Mouse (Mus musculus): ENCODE data around the gene Sgf29.
A peak's percentile ranks its signal among the peaks of the same experiment; 100 is the strongest.
"Not testable (repeated sequence)": the region's sequence is repeated elsewhere in the genome, so short reads cannot be mapped to it uniquely, and the experiment has no call there.

The Sgf29 gene

GRCm38 (mm10) chr7:126688156-126688555, 39.0 kb downstream of the Sgf29 start:
- DNase-seq, result not testable (repeated sequence)

- no peak for DNase-seq
These were observed 39.9 kb downstream of the Sgf29 start for GRCm38 (mm10) chr7:126689021-126689420.

- DNase-seq, result peak; percentile 73
These were observed 41.6 kb downstream of the Sgf29 start for GRCm38 (mm10) chr7:126690737-126691136.

GRCm38 (mm10) chr7:126691676-126692075, 42.6 kb downstream of the Sgf29 start:
- DNase-seq, result no peak

- DNase-seq, result no peak
These were observed 43.3 kb downstream of the Sgf29 start for GRCm38 (mm10) chr7:126692426-126692825.

GRCm38 (mm10) chr7:126693256-126693655, 44.1 kb downstream of the Sgf29 start:
- DNase-seq, result peak; percentile 90

GRCm38 (mm10) chr7:126693781-126694180, 44.7 kb downstream of the Sgf29 start:
- no peak for DNase-seq

GRCm38 (mm10) chr7:126694441-126695051, 45.4 kb downstream of the Sgf29 start:
- DNase-seq, result no peak

- DNase-seq, result peak; percentile 83
These were observed 46.1 kb downstream of the Sgf29 start, which contains the start of gene Bola2 for GRCm38 (mm10) chr7:126695210-126695611. TSS of gene Bola2 (plus strand) at chr7:126695401.

- peak; percentile 97 for DNase-seq
These were observed 46.6 kb downstream of the Sgf29 start, which contains the start of gene Slx1b for GRCm38 (mm10) chr7:126695631-126696207. TSS of gene Slx1b (minus strand) at chr7:126695784.

GRCm38 (mm10) chr7:126696303-126696702, 47.2 kb downstream of the Sgf29 start:
- DNase-seq, result no peak

GRCm38 (mm10) chr7:126696886-126697285, 47.8 kb downstream of the Sgf29 start:
- DNase-seq, result no peak

- DNase-seq, result no peak
These were observed 48.7 kb downstream of the Sgf29 start for GRCm38 (mm10) chr7:126697838-126698237.

- DNase-seq, result no peak
These were observed 51.2 kb downstream of the Sgf29 start for GRCm38 (mm10) chr7:126700063-126701015.

GRCm38 (mm10) chr7:126701070-126701469, 52.0 kb downstream of the Sgf29 start:
- peak; percentile 90 for DNase-seq

GRCm38 (mm10) chr7:126701559-126702357, 52.6 kb downstream of the Sgf29 start:
- no peak for DNase-seq

- DNase-seq, result no peak
These were observed 53.2 kb downstream of the Sgf29 start for GRCm38 (mm10) chr7:126702358-126702757.

- DNase-seq, result no peak
These were observed 54.0 kb downstream of the Sgf29 start for GRCm38 (mm10) chr7:126702861-126703756.

- DNase-seq, result no peak
These were observed 54.6 kb downstream of the Sgf29 start for GRCm38 (mm10) chr7:126703757-126704077.

- peak; percentile 73 for DNase-seq
These were observed 55.2 kb downstream of the Sgf29 start for GRCm38 (mm10) chr7:126704121-126704980.
